Mouse (Mus musculus) liver, embryonic 16.5 days (tissue): Measurements from ENCODE around the gene Tm2d1. TPM values are rescaled to one million over a fixed set of nuclear protein-coding genes. Genes with fewer than 3 reads are reported as not detected.
"Not testable (repeated sequence)": the region's sequence is repeated elsewhere in the genome, so short reads cannot be mapped to it uniquely, and the experiment has no call there.

Experiments
- ATAC-seq: fragments of 200-750 bp; cut with Nextera tagmentation; 2 replicates; pipeline ENCODE4 v1.8.0; 2017; ENCODE audit warnings: low read depth, mild to moderate bottlenecking, moderate number of reproducible peaks, moderate library complexity
- H3K27ac ChIP-seq: fragments of 300-500 bp; sonication (generic); 2 replicates; pipeline ENCODE4 v1.5.1; 2014; ENCODE audit warnings: mild to moderate bottlenecking, low read length
- H3K27me3 ChIP-seq: fragments of 300-500 bp; sonication (generic); 2 replicates; pipeline ENCODE4 v1.6.1; 2014; ENCODE audit warnings: low read depth, low read length, mixed read lengths; ENCODE audit not compliant: control insufficient read depth, insufficient read depth
- H3K36me3 ChIP-seq: fragments of 300-500 bp; sonication (generic); 2 replicates; pipeline ENCODE4 v1.6.1; 2014; ENCODE audit warnings: mild to moderate bottlenecking; ENCODE audit not compliant: control insufficient read depth, insufficient read depth
- H3K4me1 ChIP-seq: fragments of 300-500 bp; sonication (generic); 2 replicates; pipeline ENCODE4 v1.6.1; 2014; ENCODE audit warnings: low read depth, low read length, mixed read lengths; ENCODE audit not compliant: control insufficient read depth
- H3K4me2 ChIP-seq: fragments of 300-500 bp; sonication (generic); 2 replicates; pipeline ENCODE4 v1.6.1; 2014; ENCODE audit warnings: low read depth, low read length, mixed read lengths
- H3K4me3 ChIP-seq: fragments of 300-500 bp; sonication (generic); 2 replicates; pipeline ENCODE4 v1.5.1; 2014; ENCODE audit warnings: low read depth, mild to moderate bottlenecking, low read length
- H3K9ac ChIP-seq: fragments of 300-500 bp; sonication (generic); 2 replicates; pipeline ENCODE4 v1.6.1; 2014; ENCODE audit warnings: low read depth, low read length
- H3K9me3 ChIP-seq: fragments of 300-500 bp; sonication (generic); replicated peaks from 2 replicates; pipeline ENCODE4 v1.6.1; 2016; ENCODE audit warnings: low read length; ENCODE audit not compliant: control insufficient read depth
- WGBS: fragments of 180-500 bp; shearing (Covaris S2); extraction: QIAGEN DNeasy Blood & Tissue Kit; methylation state at CpG from one replicate; pipeline ENCODE4 v1.1.7; 2014; ENCODE audit not compliant: insufficient replicate concordance; 5-methylcytosine and 5-hydroxymethylcytosine counted together
- polyA plus RNA-seq: library from polyadenylated mRNA; unstranded; fragments of >200 nt; fragmentation: Nextera tagmentation; extraction: Ambion mirVana; gene quantifications from 2 replicates; pipeline ENCODE4 v1.2.1, GENCODE M21; 2015

Gene Tm2d1
- polyA plus RNA-seq = 28.6 TPM in 2 replicates

GRCm38 (mm10) chr4:98382716-98383424 lies at the start of gene Tm2d1:
Gene Tm2d1, minus strand, starts transcription at chr4:98383306.
- Histone ChIP-seq H3K4me1 (peaks cover 2% of the 10 kb centered on the region), H3K9me3 (no peaks in the 10 kb centered on the region), H3K27me3 (no peaks in the 10 kb centered on the region), H3K9ac (peak within 1 kb of the TSS; percentile 89), H3K4me2 (peak within 1 kb of the TSS; percentile 70), H3K27ac (peak within 1 kb of the TSS; percentile 44; the same call in 1 of the 2 replicates), H3K4me3 (peak within 1 kb of the TSS; percentile 87), H3K36me3 (no peaks in the 10 kb centered on the region)
- ATAC-seq = peak; percentile 96
- WGBS = under 1% methylated on average over 46 of the region's 46 CpGs

- H3K9me3 ChIP-seq = no peaks in the 10 kb centered on the region
- no peaks in the 10 kb centered on the region for H3K4me1 ChIP-seq
- WGBS = 73% methylated on average over 8 of the region's 8 CpGs
- no peak overlapping the region for H3K9ac ChIP-seq
- H3K36me3 ChIP-seq = no peaks in the 10 kb centered on the region; the same call in 1 of the 2 replicates
- ATAC-seq = no peak
- H3K4me2 ChIP-seq = no peak overlapping the region
- no peak overlapping the region for H3K27ac ChIP-seq
- no peak overlapping the region for H3K4me3 ChIP-seq
- H3K27me3 ChIP-seq = no peaks in the 10 kb centered on the region
Measured at GRCm38 (mm10) chr4:98428371-98428770, 45.3 kb upstream of the Tm2d1 start.

- not testable (repeated sequence) for H3K27me3 ChIP-seq, H3K4me3 ChIP-seq, ATAC-seq, H3K36me3 ChIP-seq, H3K27ac ChIP-seq, H3K4me2 ChIP-seq, H3K9me3 ChIP-seq, H3K4me1 ChIP-seq, H3K9ac ChIP-seq
- WGBS = 75% methylated on average over 8 of the region's 8 CpGs
Measured at GRCm38 (mm10) chr4:98415150-98415549, 32.0 kb upstream of the Tm2d1 start.

- no peaks in the 10 kb centered on the region for H3K4me1 ChIP-seq
- no peaks in the 10 kb centered on the region for H3K27me3 ChIP-seq
- H3K27ac ChIP-seq = no peak overlapping the region
- no peak for ATAC-seq
- H3K36me3 ChIP-seq = no peaks in the 10 kb centered on the region
- no peak overlapping the region for H3K9ac ChIP-seq
- no peak overlapping the region for H3K4me3 ChIP-seq
- H3K4me2 ChIP-seq = no peak overlapping the region
- 63% methylated on average over 4 of the region's 4 CpGs for WGBS
- no peaks in the 10 kb centered on the region for H3K9me3 ChIP-seq
Measured at GRCm38 (mm10) chr4:98408455-98408854, 25.3 kb upstream of the Tm2d1 start.

GRCm38 (mm10) chr4:98404412-98404811 lies 21.3 kb upstream of the Tm2d1 start:
- WGBS = 73% methylated on average over 6 of the region's 6 CpGs
- H3K36me3 ChIP-seq = no peaks in the 10 kb centered on the region
- H3K4me1 ChIP-seq = no peaks in the 10 kb centered on the region
- no peaks in the 10 kb centered on the region for H3K9me3 ChIP-seq
- H3K9ac ChIP-seq = no peak overlapping the region
- H3K27me3 ChIP-seq = no peaks in the 10 kb centered on the region
- no peak overlapping the region for H3K27ac ChIP-seq
- H3K4me3 ChIP-seq = no peak overlapping the region
- H3K4me2 ChIP-seq = no peak overlapping the region
- ATAC-seq = no peak

- Histone ChIP-seq H3K4me1 (no peaks in the 10 kb centered on the region), H3K4me2 (no peak overlapping the region), H3K9ac (no peak overlapping the region), H3K9me3 (no peaks in the 10 kb centered on the region), H3K27me3 (no peaks in the 10 kb centered on the region), H3K36me3 (no peaks in the 10 kb centered on the region), H3K4me3 (no peak overlapping the region), H3K27ac (no peak overlapping the region)
- no peak for ATAC-seq
- WGBS = 65% methylated on average over 4 of the region's 4 CpGs
Measured at GRCm38 (mm10) chr4:98403492-98403891, 20.4 kb upstream of the Tm2d1 start.

GRCm38 (mm10) chr4:98401584-98401962 lies 18.5 kb upstream of the Tm2d1 start:
- H3K9me3 ChIP-seq = no peaks in the 10 kb centered on the region
- H3K4me3 ChIP-seq = no peak overlapping the region
- no peak for ATAC-seq
- WGBS = 52% methylated on average over 2 of the region's 2 CpGs
- H3K36me3 ChIP-seq = no peaks in the 10 kb centered on the region
- H3K27ac ChIP-seq = no peak overlapping the region
- H3K4me1 ChIP-seq = no peaks in the 10 kb centered on the region
- no peak overlapping the region for H3K4me2 ChIP-seq
- no peak overlapping the region for H3K9ac ChIP-seq
- no peaks in the 10 kb centered on the region for H3K27me3 ChIP-seq

- no peak overlapping the region for H3K27ac ChIP-seq
- H3K4me3 ChIP-seq = no peak overlapping the region
- WGBS = 43% methylated on average over 6 of the region's 6 CpGs
- peak; percentile 43; the same call in 1 of the 2 replicates for ATAC-seq
- no peaks in the 10 kb centered on the region for H3K36me3 ChIP-seq
- H3K9ac ChIP-seq = no peak overlapping the region
- no peaks in the 10 kb centered on the region for H3K9me3 ChIP-seq
- no peaks in the 10 kb centered on the region for H3K4me1 ChIP-seq
- H3K27me3 ChIP-seq = peaks cover 4% of the 10 kb centered on the region
- no peak overlapping the region for H3K4me2 ChIP-seq
Measured at GRCm38 (mm10) chr4:98400926-98401583, 17.9 kb upstream of the Tm2d1 start.
